Mouse (Mus musculus): Measurements from ENCODE around the gene Rdh9. TPM values are rescaled to one million over a fixed set of nuclear protein-coding genes. Genes with fewer than 3 reads are reported as not detected.
"Not testable (repeated sequence)": the region's sequence is repeated elsewhere in the genome, so short reads cannot be mapped to it uniquely, and the experiment has no call there.

The Rdh9 gene
- polyA plus RNA-seq, 1 experiment from 2014 or later = 0.13 TPM

- Histone ChIP-seq H3K27ac (no peak overlapping the region), H3K4me1 (no peaks in the 10 kb centered on the region), H3K9me3 (no peaks in the 10 kb centered on the region), H3K4me2 (no peak overlapping the region), H3K27me3 (no peaks in the 10 kb centered on the region), H3K4me3 (replicated peaks) (no peak overlapping the region), H3K36me3 (replicated peaks) (no peaks in the 10 kb centered on the region), H3K9ac (no peak overlapping the region)
- no peak for ATAC-seq (ENCODE audit: low FRiP score)
- WGBS = 69% methylated on average over 3 of the region's 3 CpGs
Measured at GRCm38 (mm10) chr10:127829121-127829520, 52.9 kb downstream of the Rdh9 start.

- H3K36me3 ChIP-seq (replicated peaks); H3K9ac ChIP-seq; ATAC-seq (ENCODE audit: low FRiP score); H3K4me2 ChIP-seq; H3K27me3 ChIP-seq; H3K4me1 ChIP-seq; H3K4me3 ChIP-seq (replicated peaks); H3K9me3 ChIP-seq; H3K27ac ChIP-seq: not testable (repeated sequence)
- WGBS = 88% methylated on average over 1 of the region's 1 CpGs
Measured at GRCm38 (mm10) chr10:127834186-127834585, 58.0 kb downstream of the Rdh9 start.

GRCm38 (mm10) chr10:127835292-127835691, 59.1 kb downstream of the Rdh9 start:
- no peak overlapping the region for H3K27ac ChIP-seq
- no peaks in the 10 kb centered on the region for H3K4me1 ChIP-seq
- WGBS = 87% methylated on average over 5 of the region's 5 CpGs
- no peak overlapping the region for H3K4me3 ChIP-seq (replicated peaks)
- 0 out of 2 replicates have a peak, but pooled peaks cover 4% of the 10 kb centered on the region for H3K9me3 ChIP-seq
- H3K4me2 ChIP-seq = no peak overlapping the region
- H3K27me3 ChIP-seq = no peaks in the 10 kb centered on the region
- no peak for ATAC-seq (ENCODE audit: low FRiP score)
- H3K9ac ChIP-seq = no peak overlapping the region
- H3K36me3 ChIP-seq (replicated peaks) = no peaks in the 10 kb centered on the region

GRCm38 (mm10) chr10:127837793-127838192, 61.6 kb downstream of the Rdh9 start:
- H3K9ac ChIP-seq; H3K27ac ChIP-seq; H3K27me3 ChIP-seq; ATAC-seq (ENCODE audit: low FRiP score); H3K36me3 ChIP-seq (replicated peaks); H3K4me2 ChIP-seq; H3K4me1 ChIP-seq; H3K4me3 ChIP-seq (replicated peaks); H3K9me3 ChIP-seq: not testable (repeated sequence)
- 95% methylated on average over 5 of the region's 5 CpGs for WGBS

- 0 out of 2 replicates have a peak, but pooled peaks cover 4% of the 10 kb centered on the region for H3K9me3 ChIP-seq
- H3K4me1 ChIP-seq = no peaks in the 10 kb centered on the region
- ATAC-seq (ENCODE audit: low FRiP score) = no peak
- no peaks in the 10 kb centered on the region for H3K27me3 ChIP-seq
- 81% methylated on average over 2 of the region's 2 CpGs for WGBS
- H3K9ac ChIP-seq = no peak overlapping the region
- no peak overlapping the region for H3K4me3 ChIP-seq (replicated peaks)
- H3K27ac ChIP-seq = no peak overlapping the region
- H3K4me2 ChIP-seq = no peak overlapping the region
- H3K36me3 ChIP-seq (replicated peaks) = no peaks in the 10 kb centered on the region
Measured at GRCm38 (mm10) chr10:127838539-127838938, 62.4 kb downstream of the Rdh9 start.

GRCm38 (mm10) chr10:127840776-127841175, 64.6 kb downstream of the Rdh9 start:
- Histone ChIP-seq H3K4me1 (no peaks in the 10 kb centered on the region), H3K27me3 (no peaks in the 10 kb centered on the region), H3K9me3 (0 out of 2 replicates have a peak, but pooled peaks cover 4% of the 10 kb centered on the region), H3K36me3 (replicated peaks) (no peaks in the 10 kb centered on the region), H3K4me2 (no peak overlapping the region), H3K9ac (no peak overlapping the region), H3K4me3 (replicated peaks) (no peak overlapping the region), H3K27ac (no peak overlapping the region)
- 75% methylated on average over 2 of the region's 2 CpGs for WGBS
- no peak for ATAC-seq (ENCODE audit: low FRiP score)

Other genes with a start within 250 kb of the Rdh9 start
- gene Nxph4, start 241.8 kb upstream of the Rdh9 start, polyA plus RNA-seq (2016; fragmentation: Nextera tagmentation; extraction: Ambion mirVana) = 60.0 and 62.4 TPM in 2 replicates
- gene Lrp1, start 155.2 kb upstream of the Rdh9 start, polyA plus RNA-seq (2016; fragmentation: Nextera tagmentation; extraction: Ambion mirVana) = 81.4 and 81.8 TPM in 2 replicates
- gene Stat6, start 133.4 kb upstream of the Rdh9 start, polyA plus RNA-seq (2016; fragmentation: Nextera tagmentation; extraction: Ambion mirVana) = 4.5 and 5.4 TPM in 2 replicates
- 10.0 TPM in 2 replicates for gene Nemp1, start 109.5 kb upstream of the Rdh9 start, polyA plus RNA-seq (2016; fragmentation: Nextera tagmentation; extraction: Ambion mirVana)
- 3.7 and 4.6 TPM in 2 replicates for gene Nab2, start 107.8 kb upstream of the Rdh9 start, polyA plus RNA-seq (2016; fragmentation: Nextera tagmentation; extraction: Ambion mirVana)
- gene Myo1a, start 71.2 kb upstream of the Rdh9 start, polyA plus RNA-seq (2016; fragmentation: Nextera tagmentation; extraction: Ambion mirVana) = 0.50 and 0.59 TPM in 2 replicates
- gene Tac2, start 51.9 kb upstream of the Rdh9 start, polyA plus RNA-seq (2016; fragmentation: Nextera tagmentation; extraction: Ambion mirVana) = not detected in 2 replicates
- 5.2 and 6.2 TPM in 2 replicates for gene Zbtb39, start 36.8 kb upstream of the Rdh9 start, polyA plus RNA-seq (2016; fragmentation: Nextera tagmentation; extraction: Ambion mirVana)
- gene Gpr182, start 24.7 kb upstream of the Rdh9 start, polyA plus RNA-seq (2016; fragmentation: Nextera tagmentation; extraction: Ambion mirVana) = 0.28 and 0.42 TPM in 2 replicates
- gene Rdh1, start 16.7 kb upstream of the Rdh9 start, polyA plus RNA-seq (2016; fragmentation: Nextera tagmentation; extraction: Ambion mirVana) = not detected in 2 replicates
- gene Rdh16f1, start 16.6 kb upstream of the Rdh9 start, polyA plus RNA-seq (2016; fragmentation: Nextera tagmentation; extraction: Ambion mirVana) = not detected in 2 replicates
- not detected in 2 replicates for gene Rdh16, start 24.8 kb downstream of the Rdh9 start, polyA plus RNA-seq (2016; fragmentation: Nextera tagmentation; extraction: Ambion mirVana)
- not detected in 2 replicates for gene Rdh19, start 73.5 kb downstream of the Rdh9 start, polyA plus RNA-seq (2016; fragmentation: Nextera tagmentation; extraction: Ambion mirVana)
- gene Rdh16f2, start 90.1 kb downstream of the Rdh9 start, polyA plus RNA-seq (2016; fragmentation: Nextera tagmentation; extraction: Ambion mirVana) = not detected in 2 replicates
- not detected in 2 replicates for gene Rdh7, start 112.4 kb downstream of the Rdh9 start, polyA plus RNA-seq (2016; fragmentation: Nextera tagmentation; extraction: Ambion mirVana)
- gene Sdr9c7, start 122.1 kb downstream of the Rdh9 start, polyA plus RNA-seq (2016; fragmentation: Nextera tagmentation; extraction: Ambion mirVana) = not detected in 2 replicates
- gene Hsd17b6, start 231.2 kb downstream of the Rdh9 start, polyA plus RNA-seq (2016; fragmentation: Nextera tagmentation; extraction: Ambion mirVana) = not detected in 2 replicates
- gene Prim1, start 238.8 kb downstream of the Rdh9 start, polyA plus RNA-seq (2016; fragmentation: Nextera tagmentation; extraction: Ambion mirVana) = 100 and 102 TPM in 2 replicates

Measured in forebrain, embryonic 12.5 days (tissue).